Mouse (Mus musculus) central nervous system, embryonic 14 days (tissue): Measurements from ENCODE around the gene Cdca5. TPM values are rescaled to one million over a fixed set of nuclear protein-coding genes. Genes with fewer than 3 reads are reported as not detected.

Experiments used
- polyA plus RNA-seq: library from polyadenylated mRNA; depleted of rRNA; stranded (reverse); fragments of >200 nt; gene quantifications from 2 replicates; pipeline ENCODE4 v1.2.3, GENCODE M21; 2012; rRNA removed

Gene Cdca5
- polyA plus RNA-seq, 1 experiment = 19.6 TPM

Other genes with a start within 250 kb of the Cdca5 start
- 16.1 and 16.6 TPM in 2 replicates for gene Frmd8, start 209.7 kb upstream of the Cdca5 start, polyA plus RNA-seq
- 3.5 and 4.1 TPM in 2 replicates for gene Slc25a45, start 207.2 kb upstream of the Cdca5 start, polyA plus RNA-seq
- 13.9 and 15.5 TPM in 2 replicates for gene Tigd3, start 190.8 kb upstream of the Cdca5 start, polyA plus RNA-seq
- 193 and 198 TPM in 2 replicates for gene Dpf2, start 172.0 kb upstream of the Cdca5 start, polyA plus RNA-seq
- 9.7 and 12.1 TPM in 2 replicates for gene Cdc42ep2, start 160.2 kb upstream of the Cdca5 start, polyA plus RNA-seq
- 50.1 and 52.4 TPM in 2 replicates for gene Pola2, start 120.8 kb upstream of the Cdca5 start, polyA plus RNA-seq
- gene Slc22a20, start 98.8 kb upstream of the Cdca5 start, polyA plus RNA-seq = not detected in 2 replicates
- gene Capn1, start 69.1 kb upstream of the Cdca5 start, polyA plus RNA-seq = 5.1 and 9.9 TPM in 2 replicates
- gene Syvn1, start 38.4 kb upstream of the Cdca5 start, polyA plus RNA-seq = 28.2 and 37.9 TPM in 2 replicates
- 52.3 and 53.8 TPM in 2 replicates for gene Mrpl49, start 27.2 kb upstream of the Cdca5 start, polyA plus RNA-seq
- gene Fau, start 27.1 kb upstream of the Cdca5 start, polyA plus RNA-seq = 1,336 and 1,386 TPM in 2 replicates
- gene Znhit2, start 23.8 kb upstream of the Cdca5 start, polyA plus RNA-seq = 31.1 and 33.9 TPM in 2 replicates
- 79.3 and 81.1 TPM in 2 replicates for gene Tm7sf2, start 16.6 kb upstream of the Cdca5 start, polyA plus RNA-seq
- 101 and 102 TPM in 2 replicates for gene Vps51, start 7.8 kb upstream of the Cdca5 start, polyA plus RNA-seq
- not detected in 2 replicates for gene Tmem262, start 5.0 kb upstream of the Cdca5 start, polyA plus RNA-seq
- 2.3 and 2.7 TPM in 2 replicates for gene Gm28374, start 2.7 kb upstream of the Cdca5 start, polyA plus RNA-seq
- 99.9 and 111 TPM in 2 replicates for gene Zfpl1, start within 50 bp of the Cdca5 start, polyA plus RNA-seq
- gene AC131692.1, start 9.4 kb downstream of the Cdca5 start, polyA plus RNA-seq = 0.29 and 0.48 TPM in 2 replicates
- 1.8 and 1.9 TPM in 2 replicates for gene Naaladl1, start 20.8 kb downstream of the Cdca5 start, polyA plus RNA-seq
- gene Sac3d1, start 33.7 kb downstream of the Cdca5 start, polyA plus RNA-seq = 45.8 and 47.4 TPM in 2 replicates
- 47.2 and 51.4 TPM in 2 replicates for gene Snx15, start 43.3 kb downstream of the Cdca5 start, polyA plus RNA-seq
- 0.34 and 0.48 TPM in 2 replicates for gene Batf2, start 56.0 kb downstream of the Cdca5 start, polyA plus RNA-seq
- 99.8 and 109 TPM in 2 replicates for gene Arl2, start 56.6 kb downstream of the Cdca5 start, polyA plus RNA-seq
- gene Majin, start 99.4 kb downstream of the Cdca5 start, polyA plus RNA-seq = 0.09 TPM in 1 of 2 replicates, not detected in the other
- gene Gpha2, start 141.4 kb downstream of the Cdca5 start, polyA plus RNA-seq = 0.14 and 1.1 TPM in 2 replicates
- gene Ppp2r5b, start 150.9 kb downstream of the Cdca5 start, polyA plus RNA-seq = 99.3 and 99.9 TPM in 2 replicates
- gene Atg2a, start 156.7 kb downstream of the Cdca5 start, polyA plus RNA-seq = 19.9 and 22.5 TPM in 2 replicates
- gene Ehd1, start 191.7 kb downstream of the Cdca5 start, polyA plus RNA-seq = 175 and 205 TPM in 2 replicates
- gene Cdc42bpg, start 221.5 kb downstream of the Cdca5 start, polyA plus RNA-seq = 5.2 and 8.1 TPM in 2 replicates
- 105 and 109 TPM in 2 replicates for gene Men1, start 250.0 kb downstream of the Cdca5 start, polyA plus RNA-seq